Mouse (Mus musculus) liver, adult 2 months (tissue): ENCODE data around the gene Bcl2.

Source experiments
- CTCF ChIP-seq: fragments of 200-500 bp; IDR thresholded peaks from 2 replicates; pipeline ENCODE4 v1.5.1; 2011; ENCODE audit warnings: low read depth, low read length, control low read depth
- POLR2A ChIP-seq: fragments of 200-500 bp; IDR thresholded peaks from 2 replicates; pipeline ENCODE4 v1.6.1; 2011; ENCODE audit warnings: low read length, control low read depth; ENCODE audit not compliant: insufficient read depth; ENCODE audit errors: extremely low read depth

DNA sequence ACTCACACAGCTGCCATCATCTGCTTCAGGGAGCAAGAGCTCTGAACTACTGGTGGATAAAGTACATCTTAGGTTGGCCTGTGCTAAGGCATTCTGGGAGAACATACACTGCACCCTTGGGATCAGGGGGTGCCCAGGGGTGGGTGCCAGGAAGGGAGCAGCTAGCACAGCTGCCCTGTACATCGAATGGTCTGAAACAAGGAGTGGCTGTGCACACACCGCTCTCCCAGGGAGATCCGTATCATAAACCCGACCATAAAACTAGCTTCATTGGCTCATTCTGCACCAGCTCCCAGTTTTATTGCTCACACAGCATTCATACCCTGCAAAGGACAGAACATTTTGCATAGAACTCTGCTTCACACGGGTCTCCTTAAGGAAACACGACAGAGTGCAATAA lies 127.3 kb downstream of the Bcl2 start:
- TF ChIP-seq POLR2A (no peak), CTCF (no peak)
